Mouse (Mus musculus) erythroblast, embryonic 14.5 days (primary cell): Measurements from ENCODE around the gene Grip2. TPM values are rescaled to one million over a fixed set of nuclear protein-coding genes. Genes with fewer than 3 reads are reported as not detected.

ENCODE experiments used
- H3K27me3 ChIP-seq: 2 replicates; pipeline ENCODE4 v1.6.1; 2012; ENCODE audit warnings: inconsistent platforms; ENCODE audit not compliant: control insufficient read depth
- H3K36me3 ChIP-seq: 2 replicates; pipeline ENCODE4 v1.6.1; 2012; ENCODE audit warnings: mild to moderate bottlenecking, inconsistent platforms; ENCODE audit not compliant: control insufficient read depth
- H3K4me1 ChIP-seq: 2 replicates; pipeline ENCODE4 v1.6.1; 2012; ENCODE audit warnings: inconsistent platforms; ENCODE audit not compliant: control insufficient read depth
- H3K4me3 ChIP-seq: replicated peaks from 2 replicates; pipeline ENCODE3; 2012; ENCODE audit warnings: moderate library complexity, mild to moderate bottlenecking, inconsistent platforms
- H3K9me3 ChIP-seq: 2 replicates; pipeline ENCODE4 v1.6.1; 2012; ENCODE audit warnings: low read length, inconsistent platforms, mixed read lengths; ENCODE audit not compliant: control insufficient read depth
- GATA1 ChIP-seq: IDR thresholded peaks from 2 replicates; pipeline ENCODE4 v1.6.1; 2012; ENCODE audit warnings: low read length, inconsistent platforms, mixed read lengths
- TAL1 ChIP-seq: IDR thresholded peaks from 3 replicates; pipeline ENCODE4 v1.6.1; 2012; ENCODE audit warnings: low read length, inconsistent platforms, mixed read lengths
- polyA plus RNA-seq: library from polyadenylated mRNA; stranded (reverse); fragments of >175 nt; gene quantifications from 2 replicates; pipeline ENCODE4 v1.2.3, GENCODE M21; 2012

The Grip2 gene
- polyA plus RNA-seq, 1 experiment: not detected

DNA sequence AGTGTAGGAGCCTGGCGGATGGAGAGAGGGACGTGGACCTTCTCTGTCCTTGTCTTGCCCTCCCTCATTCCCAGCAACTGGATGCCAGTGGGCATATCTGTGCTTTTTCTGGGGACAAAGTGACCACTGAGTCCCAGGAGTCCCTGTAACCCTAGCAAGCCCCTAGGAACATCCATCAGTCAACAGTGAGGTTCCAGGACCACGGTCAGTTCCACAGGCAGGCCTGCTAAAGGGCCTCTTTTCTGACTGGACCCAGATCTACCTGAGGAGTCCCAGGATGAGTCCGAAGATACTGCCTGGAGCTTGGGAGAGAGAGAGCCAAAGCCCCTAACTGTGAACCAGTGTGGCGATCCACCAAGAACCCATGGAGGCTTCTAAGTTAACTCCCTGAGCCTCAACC lies 53.1 kb downstream of the Grip2 start:
- H3K27me3 ChIP-seq: no peaks in the 10 kb centered on the region
- TF ChIP-seq TAL1: no peak
- no peaks in the 10 kb centered on the region for H3K4me1 ChIP-seq
- no peak overlapping the region for H3K4me3 ChIP-seq
- H3K36me3 ChIP-seq: no peaks in the 10 kb centered on the region
- H3K9me3 ChIP-seq: no peaks in the 10 kb centered on the region

DNA sequence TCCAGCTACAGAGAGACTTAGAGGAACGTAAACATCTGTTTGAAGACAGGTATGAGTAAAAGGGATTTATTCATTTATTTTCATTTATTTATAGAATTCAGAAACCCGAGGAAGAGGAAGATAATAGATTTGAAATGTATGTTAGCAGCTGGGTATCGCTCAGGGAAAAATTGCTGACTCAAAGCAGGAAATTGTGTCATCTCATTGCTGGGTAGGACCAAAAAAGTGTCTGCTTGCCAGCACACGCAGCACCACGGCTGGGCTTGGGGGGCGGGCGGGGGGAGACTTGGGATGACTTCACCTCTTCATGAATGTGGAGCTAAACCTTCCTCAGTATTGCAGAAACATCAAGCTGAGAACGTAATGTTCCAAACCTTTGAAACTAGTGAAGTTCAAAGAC lies 59.5 kb downstream of the Grip2 start:
- Histone ChIP-seq H3K36me3 (no peaks in the 10 kb centered on the region), H3K27me3 (no peaks in the 10 kb centered on the region), H3K9me3 (no peaks in the 10 kb centered on the region), H3K4me3 (no peak overlapping the region), H3K4me1 (no peaks in the 10 kb centered on the region)
- TF ChIP-seq TAL1: no peak
- TF ChIP-seq GATA1: no peak

DNA sequence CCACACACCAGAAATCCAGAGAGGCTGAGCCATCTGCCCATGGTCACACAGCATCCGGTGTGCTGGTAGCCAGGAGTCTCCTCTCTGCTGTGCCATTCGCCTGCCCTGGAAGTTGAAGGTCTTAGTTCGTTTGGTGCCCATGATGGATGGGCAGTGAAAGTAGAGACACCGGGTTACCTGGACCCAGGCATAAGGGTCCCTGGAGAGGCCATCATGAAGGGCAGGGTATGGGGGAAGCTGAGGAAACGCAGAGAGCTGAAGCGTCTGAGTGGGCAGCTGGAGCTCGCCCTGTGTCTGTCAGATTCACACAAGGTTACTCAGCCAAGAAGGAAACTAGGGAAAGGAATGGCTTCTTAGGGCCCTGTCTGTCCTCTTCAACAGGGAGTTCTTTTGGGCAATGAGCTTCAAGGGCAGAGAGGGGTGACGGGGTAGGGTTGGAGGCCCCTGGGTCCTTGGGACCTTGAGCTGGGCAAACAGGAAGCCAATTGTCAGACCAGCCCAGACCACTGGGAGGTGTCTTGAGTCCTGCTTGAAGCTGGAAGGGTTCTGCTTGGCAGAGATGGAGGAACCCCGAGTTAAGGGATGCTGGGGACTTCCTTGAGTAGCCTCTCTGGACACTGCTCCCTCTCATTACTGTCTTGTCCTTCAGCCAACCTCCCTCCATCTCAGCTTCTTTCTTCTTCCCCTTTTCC lies 64.9 kb downstream of the Grip2 start:
- Histone ChIP-seq H3K27me3 (no peaks in the 10 kb centered on the region), H3K4me1 (no peaks in the 10 kb centered on the region), H3K9me3 (no peaks in the 10 kb centered on the region), H3K4me3 (no peak overlapping the region), H3K36me3 (peaks cover 9% of the 10 kb centered on the region; the same call in 1 of the 2 replicates)
- TF ChIP-seq GATA1 (no peak), TAL1 (no peak)

DNA sequence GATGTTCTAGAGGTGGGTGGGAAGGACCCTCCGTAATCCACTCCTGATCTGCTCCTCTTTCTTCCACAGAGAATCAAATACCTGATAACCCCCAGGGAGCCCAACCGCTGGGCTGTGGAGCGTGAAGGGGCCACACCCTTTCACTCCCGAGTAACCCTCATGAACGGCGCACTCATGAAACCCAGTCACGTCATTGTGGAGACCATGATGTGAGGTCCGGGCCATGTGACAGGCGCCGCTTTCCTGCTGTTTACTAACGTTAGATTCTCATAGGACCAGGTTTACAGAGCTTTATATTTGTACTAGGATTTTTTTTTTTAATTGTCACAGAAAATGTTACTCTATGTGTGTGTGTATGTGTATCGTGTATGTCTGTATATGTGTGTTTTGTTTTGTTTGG lies 72.2 kb downstream of the Grip2 start:
- no peaks in the 10 kb centered on the region for H3K4me1 ChIP-seq
- no peaks in the 10 kb centered on the region for H3K27me3 ChIP-seq
- H3K9me3 ChIP-seq: no peaks in the 10 kb centered on the region
- no peak for TF ChIP-seq TAL1
- TF ChIP-seq GATA1: no peak
- peaks cover 48% of the 10 kb centered on the region for H3K36me3 ChIP-seq
- no peak overlapping the region for H3K4me3 ChIP-seq

DNA sequence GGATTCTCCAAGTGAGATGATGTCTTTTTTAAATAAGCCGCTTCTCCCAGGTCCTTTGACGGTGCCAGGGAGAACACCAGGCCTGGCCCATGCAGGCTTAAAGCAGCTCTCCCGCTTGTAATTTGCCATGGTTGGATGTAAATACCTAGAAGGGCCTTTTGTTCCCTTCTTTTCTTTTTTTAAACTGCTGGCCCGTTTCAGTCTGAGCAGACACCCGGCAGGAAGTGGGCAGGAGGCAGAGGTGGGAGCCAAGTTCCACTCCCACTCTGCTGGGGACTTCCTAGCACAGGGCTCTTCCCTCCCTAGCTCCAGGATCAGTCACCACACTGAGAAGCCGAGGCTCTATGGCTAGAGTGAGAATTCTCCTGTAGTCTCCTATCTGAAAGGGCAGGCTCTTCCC lies 73.0 kb downstream of the Grip2 start:
- Histone ChIP-seq H3K9me3 (no peaks in the 10 kb centered on the region), H3K4me3 (no peak overlapping the region), H3K36me3 (peaks cover 48% of the 10 kb centered on the region), H3K27me3 (no peaks in the 10 kb centered on the region), H3K4me1 (no peaks in the 10 kb centered on the region)
- TF ChIP-seq GATA1 (no peak), TAL1 (no peak)

DNA sequence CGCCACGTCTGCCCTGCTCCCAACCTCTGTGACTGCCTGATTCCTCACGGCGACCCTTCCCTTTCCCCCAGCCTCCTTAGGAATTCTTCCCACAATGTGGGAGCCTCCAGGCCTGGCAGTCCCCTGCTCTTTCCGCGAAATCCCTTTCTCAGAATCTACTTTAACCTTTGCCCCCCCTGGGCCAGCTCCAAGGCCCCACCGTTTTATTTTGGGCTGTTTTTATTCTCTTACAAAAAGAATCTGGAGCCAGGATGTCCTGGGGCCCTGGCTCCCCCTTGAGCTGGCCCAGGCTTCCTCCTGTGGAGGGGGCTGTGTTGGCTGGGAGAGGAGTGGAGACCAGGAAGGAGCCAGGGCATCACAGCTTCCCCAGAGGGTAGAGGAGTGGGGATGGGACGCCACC lies 74.2 kb downstream of the Grip2 start:
- H3K36me3 ChIP-seq: peaks cover 56% of the 10 kb centered on the region
- TF ChIP-seq TAL1 (no peak), GATA1 (no peak)
- H3K4me3 ChIP-seq: no peak overlapping the region
- H3K9me3 ChIP-seq: no peaks in the 10 kb centered on the region
- no peaks in the 10 kb centered on the region for H3K27me3 ChIP-seq
- H3K4me1 ChIP-seq: no peaks in the 10 kb centered on the region

DNA sequence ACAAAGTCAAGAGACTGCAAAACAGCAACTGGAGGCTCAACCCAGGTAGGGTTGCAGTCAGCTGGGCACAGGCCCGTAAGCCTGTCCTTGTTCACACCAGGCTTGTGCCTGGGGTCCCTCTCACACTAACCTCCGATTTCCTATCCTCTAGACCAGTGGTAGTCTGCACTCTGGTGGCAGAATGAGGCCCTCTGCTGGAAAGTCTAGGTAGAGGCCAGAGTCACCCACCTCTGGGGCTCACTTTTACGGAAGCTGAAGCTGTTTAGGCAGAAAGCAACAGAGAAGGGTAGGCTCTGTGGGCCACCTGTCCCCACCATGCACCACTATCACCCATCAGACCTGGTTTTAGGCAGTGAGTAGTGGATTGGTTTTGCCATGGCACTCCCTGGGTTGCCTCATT lies 76.1 kb downstream of the Grip2 start:
- Histone ChIP-seq H3K27me3 (no peaks in the 10 kb centered on the region), H3K36me3 (peaks cover 54% of the 10 kb centered on the region), H3K9me3 (no peaks in the 10 kb centered on the region), H3K4me3 (no peak overlapping the region), H3K4me1 (no peaks in the 10 kb centered on the region)
- TF ChIP-seq GATA1: no peak
- TF ChIP-seq TAL1: no peak

DNA sequence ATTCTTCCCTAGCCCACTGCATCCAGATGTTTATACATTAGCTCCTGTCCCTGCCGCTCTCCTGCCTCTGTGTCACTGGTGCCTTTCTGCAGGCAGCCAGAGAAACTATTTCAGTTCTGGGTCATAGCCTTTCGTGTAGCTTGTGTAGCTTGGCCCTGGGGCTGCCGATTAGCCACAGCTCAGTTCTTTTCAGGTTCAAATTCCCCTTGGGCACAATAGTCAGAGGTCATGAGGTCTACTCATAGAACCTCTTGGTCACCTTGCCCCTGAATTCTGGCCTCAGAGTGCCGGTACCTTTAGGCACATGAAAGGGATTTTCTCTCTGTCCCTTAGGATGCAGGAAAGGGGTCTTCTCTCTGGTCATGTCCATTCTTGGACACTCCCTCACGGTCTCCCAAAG lies 80.3 kb downstream of the Grip2 start:
- Histone ChIP-seq H3K4me3 (no peak overlapping the region), H3K27me3 (no peaks in the 10 kb centered on the region), H3K36me3 (peaks cover 61% of the 10 kb centered on the region), H3K9me3 (no peaks in the 10 kb centered on the region), H3K4me1 (no peaks in the 10 kb centered on the region)
- TF ChIP-seq GATA1 (no peak), TAL1 (no peak)

DNA sequence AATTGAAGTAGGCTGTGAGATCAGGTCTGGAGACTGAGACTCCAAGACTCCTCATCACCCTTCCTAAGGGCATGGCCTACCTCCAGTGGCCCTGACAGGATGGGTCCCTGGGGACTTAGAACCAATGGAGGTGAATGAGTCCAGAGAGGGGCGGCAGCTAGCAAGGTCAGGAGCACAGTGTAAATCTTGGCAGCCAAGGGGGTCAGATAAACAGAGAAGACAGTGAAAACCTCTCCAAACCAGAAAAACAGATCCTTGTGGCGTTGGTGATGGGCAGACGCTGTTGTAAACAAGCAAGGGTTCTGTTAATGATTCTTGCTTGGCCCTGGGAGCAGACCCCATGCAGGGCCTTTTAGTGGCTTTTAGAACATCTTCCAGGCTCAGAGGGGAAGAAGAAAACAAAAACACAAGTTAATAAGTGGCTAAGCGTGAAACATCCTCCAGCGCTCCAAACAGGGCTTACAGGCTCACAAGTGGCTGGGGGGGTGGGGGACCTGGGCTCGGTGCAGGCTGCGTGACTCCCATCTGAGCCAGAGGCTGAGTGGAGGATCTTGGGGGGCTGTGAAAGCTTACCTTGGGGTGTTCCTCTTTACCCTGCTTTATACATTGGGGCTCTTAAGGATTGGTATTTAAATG lies 81.0 kb downstream of the Grip2 start:
- Histone ChIP-seq H3K36me3 (peaks cover 61% of the 10 kb centered on the region), H3K9me3 (no peaks in the 10 kb centered on the region), H3K27me3 (no peaks in the 10 kb centered on the region), H3K4me1 (no peaks in the 10 kb centered on the region), H3K4me3 (no peak overlapping the region)
- TF ChIP-seq GATA1: no peak
- TF ChIP-seq TAL1: no peak

DNA sequence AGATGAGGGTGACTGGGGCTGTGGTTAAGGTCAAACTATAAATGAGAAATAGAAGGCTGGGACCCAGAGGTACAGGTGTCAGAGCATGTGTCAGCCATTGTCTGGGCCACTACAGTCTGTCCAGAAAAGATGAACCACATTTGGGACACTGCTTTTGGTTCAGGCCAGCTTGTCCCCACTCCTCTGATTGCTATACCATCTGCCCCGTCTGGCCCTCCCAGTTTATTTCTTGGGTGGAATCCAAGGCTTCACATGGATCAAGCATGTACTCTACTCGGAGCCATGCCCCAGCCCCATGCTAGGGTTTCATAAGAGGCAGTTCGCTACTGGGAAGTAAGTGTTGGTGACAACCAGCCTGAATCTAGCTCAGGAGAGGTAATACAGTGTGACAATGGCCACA lies 81.8 kb downstream of the Grip2 start:
- Histone ChIP-seq H3K36me3 (peaks cover 61% of the 10 kb centered on the region), H3K9me3 (no peaks in the 10 kb centered on the region), H3K4me1 (no peaks in the 10 kb centered on the region), H3K27me3 (no peaks in the 10 kb centered on the region), H3K4me3 (no peak overlapping the region)
- TF ChIP-seq GATA1: no peak
- TF ChIP-seq TAL1: no peak
